Mouse (Mus musculus): ENCODE measurements around the gene Hist1h2bn.
"Not testable (repeated sequence)": the region's sequence is repeated elsewhere in the genome, so short reads cannot be mapped to it uniquely, and the experiment has no call there.

DNA sequence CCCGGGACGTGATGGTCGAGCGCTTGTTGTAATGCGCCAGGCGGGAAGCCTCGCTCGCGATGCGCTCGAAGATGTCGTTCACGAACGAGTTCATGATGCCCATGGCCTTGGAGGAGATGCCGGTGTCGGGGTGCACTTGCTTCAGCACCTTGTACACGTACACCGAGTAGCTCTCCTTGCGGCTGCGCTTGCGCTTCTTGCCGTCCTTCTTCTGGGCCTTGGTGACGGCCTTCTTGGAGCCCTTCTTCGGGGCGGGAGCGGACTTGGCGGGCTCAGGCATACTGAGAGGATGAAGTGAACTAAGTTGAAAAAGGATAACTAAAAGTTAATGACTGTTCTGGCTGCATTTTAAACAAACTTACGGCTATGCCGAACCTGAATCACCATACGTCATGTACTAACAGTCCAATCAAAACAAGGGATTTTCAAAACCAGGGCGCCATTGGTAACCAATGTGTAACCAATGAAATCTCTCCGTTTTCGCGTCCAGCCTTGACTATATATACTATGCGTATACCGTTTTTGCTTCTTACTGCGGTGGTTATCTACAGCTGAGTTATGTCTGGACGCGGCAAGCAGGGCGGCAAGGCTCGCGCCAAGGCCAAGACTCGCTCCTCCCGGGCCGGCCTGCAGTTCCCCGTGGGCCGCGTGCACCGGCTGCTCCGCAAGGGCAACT lies 37.9 kb upstream of the Hist1h2bn start, which contains the start of the genes Hist1h2bl and Hist1h2ai:
- not testable (repeated sequence) for TF ChIP-seq CTCF (IDR thresholded peaks at IDR 0.05)
- peak; percentile 51; the same call in 1 of the 2 replicates for TF ChIP-seq EP300 (IDR thresholded peaks at IDR 0.05)
